ENCODE assay signal across 8 mouse cellular contexts in genomic region chr8:72443338-72443993, GRCm38 (mm10). TPM values are rescaled to one million over a fixed set of nuclear protein-coding genes. Genes with fewer than 3 reads are reported as not detected.
DNase-seq lines count a peak whose midpoint lies in the region; ATAC-seq lines count a peak whose summit lies in the region.

TSS of gene Calr3 (minus strand) at chr8:72443870.
TSS of gene 1700030K09Rik (plus strand) at chr8:72443880.

- peak within 1 kb of the TSS; percentile 73 for H3K4me2 ChIP-seq in kidney, embryonic 15.5 days

- peaks cover 10% of the 10 kb centered on the region for H3K36me3 ChIP-seq in heart, embryonic 10.5 days
- peaks cover 11% of the 10 kb centered on the region for H3K36me3 ChIP-seq in kidney, embryonic 15.5 days

- 5% methylated on average over 34 of the region's 34 CpGs for WGBS in heart, embryonic 10.5 days
- WGBS in kidney, embryonic 15.5 days = 6% methylated on average over 34 of the region's 34 CpGs

- H3K4me3 ChIP-seq in heart, embryonic 10.5 days = peak within 1 kb of the TSS; percentile 60
- H3K4me3 ChIP-seq in kidney, embryonic 15.5 days (replicated peaks) = peak within 1 kb of the TSS; percentile 50

- peak within 1 kb of the TSS; percentile 61 for H3K9ac ChIP-seq in kidney, embryonic 15.5 days

- peak within 1 kb of the TSS; percentile 89 for H3K27ac ChIP-seq in heart, embryonic 10.5 days
- H3K27ac ChIP-seq in kidney, embryonic 15.5 days = no peak within 1 kb of the TSS

- H3K4me1 ChIP-seq in heart, embryonic 10.5 days = peaks cover 10% of the 10 kb centered on the region
- peaks cover 19% of the 10 kb centered on the region for H3K4me1 ChIP-seq in kidney, embryonic 15.5 days

- no peaks in the 10 kb centered on the region for H3K9me3 ChIP-seq in heart, embryonic 10.5 days
- H3K9me3 ChIP-seq in kidney, embryonic 15.5 days (replicated peaks) = no peaks in the 10 kb centered on the region

- DNase-seq in A20 (ENCODE audit: low read depth, low spot score) (peak; percentile 97), liver (peak; percentile 96)
- peak; percentile 99 for DNase-seq in brain, adult 2 months (ENCODE audit: low read depth, low spot score)
- DNase-seq in heart, embryonic 10.5 days (ENCODE audit: low spot score) = peak; percentile 100
- DNase-seq in spleen, postnatal 4 days (ENCODE audit: low spot score in 2 of 2) = peak; percentile 96 to 98

- peak; percentile 100 for ATAC-seq in erythroblast, adult 5-6 weeks (replicated peaks; ENCODE audit: low FRiP score, poor library complexity, severe bottlenecking)
- ATAC-seq in kidney, embryonic 15.5 days (replicated peaks; ENCODE audit: low FRiP score) = peak; percentile 100
- ATAC-seq in monocyte, adult 5-6 weeks (replicated peaks; ENCODE audit: insufficient number of reproducible peaks, low FRiP score, low TSS enrichment, poor library complexity, severe bottlenecking) = peak; percentile 100

- H3K27me3 ChIP-seq in heart, embryonic 10.5 days (ENCODE audit: insufficient read depth, poor library complexity, severe bottlenecking) = no peaks in the 10 kb centered on the region
- no peaks in the 10 kb centered on the region for H3K27me3 ChIP-seq in kidney, embryonic 15.5 days

RNA-seq across cellular contexts. Expression of gene Calr3, which starts in this region (rescaled TPM):
- not detected in 2 replicates for total RNA-seq in erythroblast, adult 5-6 weeks (2015; ENCODE audit: low replicate concordance)
- total RNA-seq in erythroblast, adult 5-6 weeks (2017; ENCODE audit: low replicate concordance) = 0.77 TPM in 1 of 2 replicates, not detected in the other
- 0.84 and 1.7 TPM in 2 replicates for polyA plus RNA-seq in heart, embryonic 10.5 days (2016; fragmentation: Nextera tagmentation; extraction: Ambion mirVana)
- 1.5 and 1.9 TPM in 2 replicates for polyA plus RNA-seq in kidney, embryonic 15.5 days (2015; fragmentation: Nextera tagmentation; extraction: Ambion mirVana)
- total RNA-seq in monocyte, adult 5-6 weeks (2017) = 0.64 TPM in 1 of 3 replicates, not detected in the others

RNA-seq across cellular contexts. Expression of gene 1700030K09Rik, which starts in this region (rescaled TPM):
- total RNA-seq in erythroblast, adult 5-6 weeks (2015; ENCODE audit: low replicate concordance) = 0.38 and 0.63 TPM in 2 replicates
- total RNA-seq in erythroblast, adult 5-6 weeks (2017; ENCODE audit: low replicate concordance) = 0.60 and 2.4 TPM in 2 replicates
- polyA plus RNA-seq in heart, embryonic 10.5 days (2016; fragmentation: Nextera tagmentation; extraction: Ambion mirVana) = 9.7 and 12.0 TPM in 2 replicates
- 17.0 and 17.3 TPM in 2 replicates for polyA plus RNA-seq in kidney, embryonic 15.5 days (2015; fragmentation: Nextera tagmentation; extraction: Ambion mirVana)
- 1.2 to 3.6 TPM (median 3.4 TPM) in 3 replicates for total RNA-seq in monocyte, adult 5-6 weeks (2017)
